Mouse (Mus musculus): ENCODE results near the gene Apob.
"Not testable (repeated sequence)": the region's sequence is repeated elsewhere in the genome, so short reads cannot be mapped to it uniquely, and the experiment has no call there.

The Apob gene

GRCm38 (mm10) chr12:7977466-7978189, at the start of gene Apob:
Apob (plus strand) TSS chr12:7977648.
- DNase-seq (ENCODE audit: low read depth, low spot score), result no peak

- DNase-seq (ENCODE audit: low read depth, low spot score), result no peak
Measured at GRCm38 (mm10) chr12:7932405-7932920, 45.0 kb upstream of the Apob start.

GRCm38 (mm10) chr12:7950098-7950745, 27.2 kb upstream of the Apob start:
- DNase-seq (ENCODE audit: low read depth, low spot score), result no peak

GRCm38 (mm10) chr12:7958851-7959250, 18.6 kb upstream of the Apob start:
- DNase-seq (ENCODE audit: low read depth, low spot score), result no peak

GRCm38 (mm10) chr12:7959310-7959918, 18.0 kb upstream of the Apob start:
- DNase-seq (ENCODE audit: low read depth, low spot score), result no peak

- no peak for DNase-seq (ENCODE audit: low read depth, low spot score)
Measured at GRCm38 (mm10) chr12:7962314-7962927, 15.0 kb upstream of the Apob start.

GRCm38 (mm10) chr12:7967221-7967620, 10.2 kb upstream of the Apob start:
- no peak for DNase-seq (ENCODE audit: low read depth, low spot score)

GRCm38 (mm10) chr12:7970301-7970700, 7.1 kb upstream of the Apob start:
- no peak for DNase-seq (ENCODE audit: low read depth, low spot score)

- no peak for DNase-seq (ENCODE audit: low read depth, low spot score)
Measured at GRCm38 (mm10) chr12:7970817-7971216, 6.6 kb upstream of the Apob start.

- DNase-seq (ENCODE audit: low read depth, low spot score), result no peak
Measured at GRCm38 (mm10) chr12:7971736-7972135, 5.7 kb upstream of the Apob start.

GRCm38 (mm10) chr12:7973773-7974322, 3.6 kb upstream of the Apob start:
- DNase-seq (ENCODE audit: low read depth, low spot score), result no peak

- no peak for DNase-seq (ENCODE audit: low read depth, low spot score)
Measured at GRCm38 (mm10) chr12:7978190-7978884, 889 bp downstream of the Apob start.

GRCm38 (mm10) chr12:7984411-7984810, 7.0 kb downstream of the Apob start:
- no peak for DNase-seq (ENCODE audit: low read depth, low spot score)

GRCm38 (mm10) chr12:7990804-7991203, 13.4 kb downstream of the Apob start:
- no peak for DNase-seq (ENCODE audit: low read depth, low spot score)

- DNase-seq (ENCODE audit: low read depth, low spot score), result no peak
Measured at GRCm38 (mm10) chr12:7991570-7991969, 14.1 kb downstream of the Apob start.

GRCm38 (mm10) chr12:8020931-8021330, 43.5 kb downstream of the Apob start:
- DNase-seq (ENCODE audit: low read depth, low spot score), result no peak

GRCm38 (mm10) chr12:8029520-8029919, 52.1 kb downstream of the Apob start:
- DNase-seq (ENCODE audit: low read depth, low spot score), result no peak

GRCm38 (mm10) chr12:8030057-8030456, 52.6 kb downstream of the Apob start:
- DNase-seq (ENCODE audit: low read depth, low spot score), result no peak

- not testable (repeated sequence) for DNase-seq (ENCODE audit: low read depth, low spot score)
Measured at GRCm38 (mm10) chr12:8031169-8031568, 53.7 kb downstream of the Apob start.

GRCm38 (mm10) chr12:8031595-8032358, 54.3 kb downstream of the Apob start:
- DNase-seq (ENCODE audit: low read depth, low spot score), result no peak

Data from brain, embryonic 18.5 days (tissue).